Mouse (Mus musculus): Measurements from ENCODE around the gene Ccdc125. TPM values are rescaled to one million over a fixed set of nuclear protein-coding genes. Genes with fewer than 3 reads are reported as not detected.

Gene Ccdc125
- total and polyA plus RNA-seq, 3 experiments = not detected

DNA sequence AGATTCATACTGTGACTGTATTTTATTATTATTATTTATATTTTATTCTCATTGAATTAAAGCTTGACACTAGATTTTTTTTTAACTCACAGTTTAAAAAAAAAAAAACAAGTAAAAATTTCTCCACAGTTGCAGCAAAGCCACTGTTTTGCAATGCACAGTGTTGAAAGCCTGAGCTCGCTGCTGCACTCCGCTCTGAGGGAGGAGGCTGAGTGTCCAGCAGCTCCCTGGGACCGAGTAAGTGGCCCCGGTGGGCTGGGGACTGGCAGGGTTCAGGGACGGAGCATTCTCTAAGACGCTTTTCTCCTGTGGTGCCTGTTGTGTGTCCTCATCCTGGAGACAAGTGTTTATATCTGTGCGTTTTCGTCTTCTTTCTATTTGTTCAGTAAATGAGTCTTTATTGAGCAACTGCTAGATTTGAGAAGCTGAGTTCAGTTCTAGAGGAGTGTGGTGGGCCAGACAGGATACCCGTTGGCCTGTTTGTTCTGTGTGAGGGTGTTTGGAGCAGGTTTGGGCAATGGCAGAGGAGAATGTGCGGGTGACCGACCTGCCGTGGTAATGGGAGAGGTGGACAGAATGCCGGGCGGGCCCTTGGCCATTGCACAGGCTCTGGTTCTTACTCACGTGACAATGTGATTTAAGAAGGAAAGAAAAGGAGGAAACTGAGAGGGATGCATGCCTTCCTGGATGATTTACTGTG, 6.6 kb downstream of the Ccdc125 start:
- Histone ChIP-seq H3K36me3 (replicated peaks) (no peaks in the 10 kb centered on the region), H3K4me3 (ENCODE audit: low read depth, low read length) (no peak overlapping the region), H3K9me3 (replicated peaks) (no peaks in the 10 kb centered on the region), H3K4me1 (ENCODE audit: insufficient read depth, low read depth, low read length) (peaks cover 12% of the 10 kb centered on the region; the same call in 1 of the 2 replicates), H3K27me3 (ENCODE audit: insufficient read depth, low read length) (peaks cover 46% of the 10 kb centered on the region)
- no peak for TF ChIP-seq GATA1 (IDR thresholded peaks at IDR 0.05; ENCODE audit: borderline replicate concordance, low read length)
- no peak for TF ChIP-seq CTCF (IDR thresholded peaks at IDR 0.05; ENCODE audit: low read depth, low read length)
- no peak for TF ChIP-seq TAL1 (conservative IDR thresholded peaks at IDR 0.05; ENCODE audit: low read depth, low read length)
- TF ChIP-seq GATA2 (IDR thresholded peaks at IDR 0.05; ENCODE audit: borderline replicate concordance, low read depth, low read length) = no peak
- no peak for TF ChIP-seq POLR2AphosphoS5 (IDR thresholded peaks at IDR 0.05; ENCODE audit: insufficient replicate concordance, low read depth, low read length)
- no peak for DNase-seq (ENCODE audit: low spot score)
- no peak for ATAC-seq (ENCODE audit: extremely low read depth, insufficient number of reproducible peaks, low FRiP score, poor library complexity, severe bottlenecking)

DNA sequence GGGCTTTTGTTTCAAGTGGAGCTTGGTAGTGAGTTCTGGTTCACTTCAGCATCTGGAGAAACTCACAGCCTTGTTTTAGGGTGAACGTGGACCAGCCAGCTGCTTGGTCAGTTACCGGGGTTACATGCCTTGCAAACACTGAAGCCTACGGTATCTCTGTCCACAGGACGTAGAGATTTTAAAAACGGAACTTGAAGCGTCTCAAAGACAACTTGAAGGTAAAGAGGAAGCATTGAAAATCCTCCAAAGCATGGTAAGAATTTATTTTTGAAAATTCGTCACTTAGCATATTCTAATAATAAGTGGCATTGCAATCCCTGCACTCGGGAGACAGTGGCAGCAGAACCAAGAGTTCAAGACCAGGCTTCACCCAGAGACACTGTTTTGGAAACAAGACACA, 12.1 kb downstream of the Ccdc125 start:
- ATAC-seq (ENCODE audit: extremely low read depth, insufficient number of reproducible peaks, low FRiP score, poor library complexity, severe bottlenecking) (no peak), DNase-seq (ENCODE audit: low spot score) (no peak)
- TF ChIP-seq GATA1 (IDR thresholded peaks at IDR 0.05; ENCODE audit: borderline replicate concordance, low read length) (no peak), CTCF (IDR thresholded peaks at IDR 0.05; ENCODE audit: low read depth, low read length) (no peak), POLR2AphosphoS5 (IDR thresholded peaks at IDR 0.05; ENCODE audit: insufficient replicate concordance, low read depth, low read length) (no peak), GATA2 (IDR thresholded peaks at IDR 0.05; ENCODE audit: borderline replicate concordance, low read depth, low read length) (no peak), TAL1 (conservative IDR thresholded peaks at IDR 0.05; ENCODE audit: low read depth, low read length) (no peak)
- Histone ChIP-seq H3K36me3 (replicated peaks) (no peaks in the 10 kb centered on the region), H3K4me1 (ENCODE audit: insufficient read depth, low read depth, low read length) (peaks cover 14% of the 10 kb centered on the region; the same call in 1 of the 2 replicates), H3K9me3 (replicated peaks) (no peaks in the 10 kb centered on the region), H3K4me3 (ENCODE audit: low read depth, low read length) (no peak overlapping the region), H3K27me3 (ENCODE audit: insufficient read depth, low read length) (peaks cover 38% of the 10 kb centered on the region)

DNA sequence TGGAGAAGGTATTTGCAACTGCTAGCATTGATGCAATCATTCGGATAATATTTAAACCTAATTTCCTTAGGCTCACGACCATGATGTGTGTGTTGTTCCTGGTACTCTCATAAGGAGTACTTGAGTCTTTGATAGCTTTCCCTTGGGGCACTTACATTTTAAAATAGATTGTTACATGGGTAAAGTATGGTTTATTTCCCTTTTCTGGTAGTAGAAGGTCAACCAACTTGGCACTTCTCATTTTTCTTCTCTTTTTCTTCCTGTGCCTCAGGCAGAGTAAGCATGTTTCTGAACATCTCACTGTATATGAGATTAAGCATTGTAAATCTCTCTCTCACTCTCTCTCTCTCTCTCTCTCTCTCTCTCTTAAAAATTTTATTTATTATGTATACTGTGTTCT, 13.3 kb downstream of the Ccdc125 start:
- DNase-seq (ENCODE audit: low spot score) = no peak
- Histone ChIP-seq H3K4me1 (ENCODE audit: insufficient read depth, low read depth, low read length) (peaks cover 13% of the 10 kb centered on the region; the same call in 1 of the 2 replicates), H3K4me3 (ENCODE audit: low read depth, low read length) (no peak overlapping the region), H3K27me3 (ENCODE audit: insufficient read depth, low read length) (peaks cover 29% of the 10 kb centered on the region), H3K36me3 (replicated peaks) (no peaks in the 10 kb centered on the region), H3K9me3 (replicated peaks) (no peaks in the 10 kb centered on the region)
- no peak for ATAC-seq (ENCODE audit: extremely low read depth, insufficient number of reproducible peaks, low FRiP score, poor library complexity, severe bottlenecking)
- TF ChIP-seq GATA2 (IDR thresholded peaks at IDR 0.05; ENCODE audit: borderline replicate concordance, low read depth, low read length) = no peak

DNA sequence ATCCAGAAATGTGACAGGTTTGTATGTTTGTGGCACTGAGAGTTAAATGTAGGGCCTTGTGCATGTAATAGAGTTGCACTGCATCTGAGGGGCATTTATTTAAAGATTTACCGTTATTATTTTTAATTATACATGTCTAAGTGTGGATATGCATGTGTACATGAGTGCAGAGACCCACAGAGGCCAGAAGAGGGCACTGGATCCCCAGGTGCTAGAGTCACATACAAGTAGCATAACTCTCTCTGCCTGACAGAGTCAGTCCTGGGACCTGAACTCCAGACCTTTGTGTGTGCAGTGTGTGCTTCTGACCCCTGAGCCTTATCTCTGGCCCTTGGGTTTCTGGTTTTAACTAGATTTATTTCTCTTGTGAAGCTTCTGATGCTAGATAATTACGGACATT, 14.8 kb downstream of the Ccdc125 start:
- Histone ChIP-seq H3K27me3 (ENCODE audit: insufficient read depth, low read length) (peaks cover 16% of the 10 kb centered on the region), H3K36me3 (replicated peaks) (no peaks in the 10 kb centered on the region), H3K4me1 (ENCODE audit: insufficient read depth, low read depth, low read length) (peaks cover 11% of the 10 kb centered on the region; the same call in 1 of the 2 replicates), H3K9me3 (replicated peaks) (no peaks in the 10 kb centered on the region), H3K4me3 (ENCODE audit: low read depth, low read length) (no peak overlapping the region)
- TF ChIP-seq GATA1 (IDR thresholded peaks at IDR 0.05; ENCODE audit: borderline replicate concordance, low read length) (no peak), POLR2AphosphoS5 (IDR thresholded peaks at IDR 0.05; ENCODE audit: insufficient replicate concordance, low read depth, low read length) (no peak), TAL1 (conservative IDR thresholded peaks at IDR 0.05; ENCODE audit: low read depth, low read length) (no peak), CTCF (IDR thresholded peaks at IDR 0.05; ENCODE audit: low read depth, low read length) (peak; percentile 66), GATA2 (IDR thresholded peaks at IDR 0.05; ENCODE audit: borderline replicate concordance, low read depth, low read length) (no peak)
- peak; percentile 15; the same call in 1 of the 2 replicates for ATAC-seq (ENCODE audit: extremely low read depth, insufficient number of reproducible peaks, low FRiP score, poor library complexity, severe bottlenecking)
- DNase-seq (ENCODE audit: low spot score) = no peak

- no peak overlapping the region for H3K4me3 ChIP-seq (ENCODE audit: low read depth, low read length)
- ATAC-seq (ENCODE audit: extremely low read depth, insufficient number of reproducible peaks, low FRiP score, poor library complexity, severe bottlenecking) (no peak), DNase-seq (ENCODE audit: low spot score) (no peak)
- H3K4me1 ChIP-seq (ENCODE audit: insufficient read depth, low read depth, low read length) = peaks cover 6% of the 10 kb centered on the region; the same call in 1 of the 2 replicates
- peaks cover 4% of the 10 kb centered on the region for H3K27me3 ChIP-seq (ENCODE audit: insufficient read depth, low read length)
- H3K36me3 ChIP-seq (replicated peaks) = no peaks in the 10 kb centered on the region
- no peaks in the 10 kb centered on the region for H3K9me3 ChIP-seq (replicated peaks)
- TF ChIP-seq GATA2 (IDR thresholded peaks at IDR 0.05; ENCODE audit: borderline replicate concordance, low read depth, low read length) = no peak
- TF ChIP-seq GATA1 (IDR thresholded peaks at IDR 0.05; ENCODE audit: borderline replicate concordance, low read length) = no peak
- no peak for TF ChIP-seq TAL1 (conservative IDR thresholded peaks at IDR 0.05; ENCODE audit: low read depth, low read length)
- TF ChIP-seq POLR2AphosphoS5 (IDR thresholded peaks at IDR 0.05; ENCODE audit: insufficient replicate concordance, low read depth, low read length) = no peak
- TF ChIP-seq CTCF (IDR thresholded peaks at IDR 0.05; ENCODE audit: low read depth, low read length) = no peak
These were observed 18.0 kb downstream of the Ccdc125 start for GRCm38 (mm10) chr13:100687513-100687912.

- peaks cover 75% of the 10 kb centered on the region for H3K36me3 ChIP-seq (replicated peaks)
- TF ChIP-seq GATA2 (IDR thresholded peaks at IDR 0.05; ENCODE audit: borderline replicate concordance, low read depth, low read length) (no peak), POLR2AphosphoS5 (IDR thresholded peaks at IDR 0.05; ENCODE audit: insufficient replicate concordance, low read depth, low read length) (no peak), CTCF (IDR thresholded peaks at IDR 0.05; ENCODE audit: low read depth, low read length) (no peak), GATA1 (IDR thresholded peaks at IDR 0.05; ENCODE audit: borderline replicate concordance, low read length) (no peak), TAL1 (conservative IDR thresholded peaks at IDR 0.05; ENCODE audit: low read depth, low read length) (no peak)
- DNase-seq (ENCODE audit: low spot score) (no peak), ATAC-seq (ENCODE audit: extremely low read depth, insufficient number of reproducible peaks, low FRiP score, poor library complexity, severe bottlenecking) (no peak)
- no peaks in the 10 kb centered on the region for H3K27me3 ChIP-seq (ENCODE audit: insufficient read depth, low read length)
- H3K9me3 ChIP-seq (replicated peaks) = no peaks in the 10 kb centered on the region
- no peak overlapping the region for H3K4me3 ChIP-seq (ENCODE audit: low read depth, low read length)
- H3K4me1 ChIP-seq (ENCODE audit: insufficient read depth, low read depth, low read length) = no peaks in the 10 kb centered on the region
These were observed 28.0 kb downstream of the Ccdc125 start for GRCm38 (mm10) chr13:100697541-100697940.

Measured in G1E (cell line).